Mouse (Mus musculus): ENCODE measurements around the gene Zbtb49.

- TF ChIP-seq CTCF (conservative IDR thresholded peaks at IDR 0.05; ENCODE audit: low read length), result no peak
- no peak for TF ChIP-seq POU5F1 (IDR thresholded peaks at IDR 0.05; ENCODE audit: borderline replicate concordance, low read length)
Measured at GRCm38 (mm10) chr5:38151264-38151663, 69.0 kb downstream of the Zbtb49 start.
